Mouse (Mus musculus) gastrocnemius, postnatal 36 days (tissue): Measurements from ENCODE around the gene Rps8. TPM values are rescaled to one million over a fixed set of nuclear protein-coding genes. Genes with fewer than 3 reads are reported as not detected.

Experiments
- DNase-seq, 2 experiments: peaks; one replicate each; pipeline ENCODE4 v3.0.0; 2022
- intact Hi-C: fragments of 180-260 bp; cut with DNase I; formaldehyde crosslinking; loops from one replicate; pipeline ENCODE4 v1.15.1; 2025
- total RNA-seq, 2 experiments: library from RNA; stranded (reverse); gene quantifications; 2 replicates each; pipeline ENCODE4 v1.2.3; 2021

The Rps8 gene
- total RNA-seq, 2 experiments from 2014 or later = 497 to 579 TPM

DNA sequence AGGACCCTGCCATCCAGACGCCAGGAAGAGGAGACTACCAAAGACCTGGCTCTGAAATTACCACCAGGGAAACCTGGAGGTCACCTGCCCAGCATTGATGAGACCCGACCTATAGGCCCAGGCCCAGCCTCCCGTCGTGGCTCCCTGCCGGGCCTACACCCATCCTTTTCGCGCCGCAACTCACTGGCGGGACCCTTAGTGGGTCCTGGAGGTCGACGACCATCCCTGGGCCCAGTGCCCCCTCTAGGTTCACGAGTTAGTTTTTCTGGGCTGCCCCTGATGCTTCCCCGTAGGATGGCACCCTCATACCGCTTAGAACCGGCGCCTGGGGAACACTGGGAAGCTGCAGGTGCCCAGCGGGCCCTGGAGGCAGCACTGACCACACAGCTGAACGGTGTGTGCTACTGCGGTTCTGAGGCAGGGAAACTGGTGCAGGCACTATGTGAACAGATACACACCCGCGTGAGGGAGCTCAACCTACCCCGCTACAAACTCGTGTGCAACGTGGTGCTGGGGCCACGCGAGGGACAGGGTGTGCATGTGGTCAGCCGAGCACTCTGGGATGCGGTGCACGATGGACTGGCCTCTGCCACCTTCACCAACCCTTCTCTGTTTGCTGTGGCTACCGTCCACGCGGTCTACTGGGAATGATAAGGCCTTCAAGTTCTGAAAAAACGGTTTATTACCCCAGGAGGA is 27.9 kb downstream of the Rps8 start:
- intact Hi-C loops = no loop called here
- DNase-seq = no peak

DNA sequence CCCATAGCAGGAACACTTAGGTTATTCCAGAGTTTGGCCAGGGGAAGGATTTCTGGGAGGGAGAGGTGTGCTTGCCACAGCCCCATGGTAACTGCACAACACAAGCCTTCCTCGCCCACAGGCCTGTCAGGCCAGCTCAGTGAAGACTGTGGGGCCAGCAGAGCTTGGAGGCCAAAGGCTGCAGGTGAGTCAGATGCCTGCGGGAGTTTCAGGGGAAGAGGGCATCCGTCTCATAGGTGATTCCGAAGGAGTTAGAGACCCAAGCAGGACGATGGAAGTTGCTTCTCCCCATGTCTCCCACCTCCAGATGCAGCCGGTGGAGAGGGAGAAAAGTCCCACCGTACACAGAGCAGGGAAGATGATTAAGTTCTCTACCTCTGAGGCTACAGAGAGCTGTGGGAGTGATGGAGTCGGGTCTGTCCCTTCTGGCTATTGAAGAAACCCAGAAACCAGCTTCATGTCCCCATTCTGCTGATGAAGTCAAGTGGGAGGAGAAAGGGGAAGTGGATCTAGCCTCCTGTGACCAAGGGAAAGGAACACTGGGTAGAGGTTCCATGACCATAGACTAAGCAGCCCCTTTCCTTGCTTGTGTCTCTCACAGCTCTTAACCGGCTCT is 29.3 kb downstream of the Rps8 start, which contains the start of gene Tctex1d4:
Gene Tctex1d4, plus strand, starts transcription at position 120 of the 616 bp plus-strand sequence.
- no peak for DNase-seq
- intact Hi-C loops = no loop called here

DNA sequence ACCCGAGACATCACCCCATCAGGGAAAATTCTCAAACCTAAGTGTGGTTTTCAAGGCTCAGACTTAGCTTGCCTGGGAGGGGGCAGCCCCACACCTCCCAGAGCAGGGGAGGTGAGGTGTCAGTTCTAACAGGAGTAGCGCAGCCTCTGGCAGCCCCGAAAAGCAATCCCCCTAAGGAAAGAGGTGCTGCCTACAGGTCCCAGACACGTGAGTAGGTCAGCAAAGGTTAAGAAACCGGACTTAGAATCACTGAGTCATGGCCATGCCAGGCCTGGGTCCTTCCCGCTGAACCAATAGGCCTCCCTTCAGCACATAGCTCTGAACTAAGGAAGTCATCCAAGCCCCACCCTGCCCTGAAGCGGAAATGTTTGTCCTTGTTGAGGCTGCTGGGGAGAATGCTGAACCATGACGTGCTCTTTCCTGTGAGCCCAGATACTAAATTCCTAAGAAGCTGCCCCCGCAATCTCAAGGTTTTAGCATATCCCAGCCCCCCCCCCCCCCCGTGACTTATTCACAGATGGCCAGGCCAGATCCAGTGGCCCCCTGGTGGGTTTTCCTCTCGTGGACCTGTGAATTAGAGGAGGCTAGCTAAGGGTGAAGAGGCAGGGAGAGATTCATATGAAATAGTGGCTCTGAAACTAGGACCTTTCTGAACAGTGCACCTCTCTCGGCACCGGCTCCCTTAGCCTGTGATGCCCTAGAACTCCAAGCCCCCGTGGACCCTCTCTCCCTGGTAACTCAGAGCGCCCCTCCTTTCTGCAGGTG is 30.0 kb downstream of the Rps8 start:
- peak; percentile 68 to 80 for DNase-seq
- intact Hi-C loops = no loop called here

DNA sequence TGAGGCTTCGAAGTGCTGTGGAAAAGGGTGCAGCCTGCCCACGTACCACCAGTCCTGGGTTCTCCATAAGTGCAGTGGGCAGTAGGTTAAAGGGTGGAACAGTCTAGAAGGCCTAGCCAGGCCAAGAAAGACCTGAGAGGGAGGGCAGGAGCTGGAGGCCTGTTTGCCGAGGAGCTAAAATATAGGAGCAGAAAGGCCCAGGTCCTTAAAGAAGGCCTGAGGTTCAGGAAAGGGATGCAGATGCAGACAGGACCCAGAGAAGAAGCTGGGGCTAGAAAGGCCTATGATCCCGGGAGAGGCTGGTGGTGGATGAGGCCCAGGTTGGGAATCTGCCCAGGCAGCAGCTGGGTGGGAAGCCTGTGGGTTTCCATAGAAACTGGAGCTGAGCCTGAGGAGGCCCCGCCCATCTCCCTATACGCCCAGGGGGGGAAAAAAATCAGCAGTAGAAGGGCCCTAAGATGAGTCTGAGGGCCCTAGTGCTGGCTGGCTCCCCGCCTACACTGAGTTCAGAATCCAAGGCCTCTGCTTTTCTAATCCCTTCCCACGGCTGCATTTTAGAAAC is 30.6 kb downstream of the Rps8 start, which contains the start of gene Btbd19:
Gene Btbd19, minus strand, starts transcription at position 378 of the 562 bp plus-strand sequence.
- intact Hi-C loops = no loop called here
- peak; percentile 76 to 79 for DNase-seq

DNA sequence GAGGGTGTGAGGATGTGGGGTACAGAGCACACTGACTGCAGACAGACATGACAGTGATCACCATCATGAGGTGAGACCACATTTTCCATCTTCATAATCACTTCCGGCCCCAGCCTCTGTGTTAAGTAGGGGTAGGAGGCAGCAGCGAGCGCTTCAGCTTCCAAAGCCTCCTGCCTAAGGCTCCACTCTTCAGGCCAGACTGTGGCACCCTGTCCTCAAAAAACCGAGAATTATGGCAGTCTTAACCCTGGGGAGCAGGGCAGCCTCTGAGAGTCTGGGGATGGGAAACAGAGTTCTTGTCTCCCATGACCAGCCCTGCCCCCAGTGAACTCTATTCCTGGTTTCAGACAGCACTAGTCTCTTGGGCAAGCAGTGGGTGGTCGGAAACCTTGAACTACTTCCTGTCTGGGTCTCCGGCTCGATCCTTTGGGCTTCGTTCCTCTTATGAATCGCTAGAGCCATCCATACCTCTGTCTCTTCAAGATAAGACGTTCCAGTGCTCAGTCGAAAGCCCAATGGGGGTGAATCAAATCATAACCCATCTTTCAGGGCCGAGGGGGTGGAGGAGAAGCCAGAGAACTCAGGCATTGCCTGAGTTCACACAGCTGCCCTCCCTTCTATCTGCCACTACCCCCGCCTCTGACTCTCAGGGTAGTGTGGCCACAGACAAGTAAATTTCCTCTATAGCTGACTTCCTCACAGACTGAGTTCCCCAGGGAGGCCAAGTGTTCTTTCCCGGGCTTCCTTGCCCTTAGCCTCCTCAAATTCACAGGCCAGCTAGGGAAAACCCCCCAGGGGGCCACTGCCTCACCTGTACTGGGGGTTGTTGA is 31.3 kb downstream of the Rps8 start:
- intact Hi-C loops = loop anchor here (5.0 kb wide), 1 partner anchor 122 kb away; no protein-coding TSS in a partner anchor
- peak in 1 of 2 experiments; percentile 35 for DNase-seq

DNA sequence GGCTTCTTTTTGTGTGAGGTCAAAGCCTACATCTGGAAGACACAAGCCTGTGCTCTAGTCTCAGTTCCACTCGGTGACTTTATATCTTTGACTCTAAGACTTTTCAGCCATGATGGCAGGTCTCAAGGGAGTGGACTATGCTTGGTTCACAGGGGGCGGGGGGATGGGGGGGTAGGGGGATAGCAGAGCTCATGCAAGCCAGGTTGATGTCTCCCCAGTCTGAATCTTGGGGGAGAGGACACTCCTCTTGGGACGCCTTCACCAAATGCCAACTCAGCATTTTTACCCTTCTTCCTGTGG is 31.9 kb downstream of the Rps8 start:
- intact Hi-C loops = loop anchor here (5.0 kb wide), 1 partner anchor 122 kb away; no protein-coding TSS in a partner anchor
- DNase-seq = no peak

DNA sequence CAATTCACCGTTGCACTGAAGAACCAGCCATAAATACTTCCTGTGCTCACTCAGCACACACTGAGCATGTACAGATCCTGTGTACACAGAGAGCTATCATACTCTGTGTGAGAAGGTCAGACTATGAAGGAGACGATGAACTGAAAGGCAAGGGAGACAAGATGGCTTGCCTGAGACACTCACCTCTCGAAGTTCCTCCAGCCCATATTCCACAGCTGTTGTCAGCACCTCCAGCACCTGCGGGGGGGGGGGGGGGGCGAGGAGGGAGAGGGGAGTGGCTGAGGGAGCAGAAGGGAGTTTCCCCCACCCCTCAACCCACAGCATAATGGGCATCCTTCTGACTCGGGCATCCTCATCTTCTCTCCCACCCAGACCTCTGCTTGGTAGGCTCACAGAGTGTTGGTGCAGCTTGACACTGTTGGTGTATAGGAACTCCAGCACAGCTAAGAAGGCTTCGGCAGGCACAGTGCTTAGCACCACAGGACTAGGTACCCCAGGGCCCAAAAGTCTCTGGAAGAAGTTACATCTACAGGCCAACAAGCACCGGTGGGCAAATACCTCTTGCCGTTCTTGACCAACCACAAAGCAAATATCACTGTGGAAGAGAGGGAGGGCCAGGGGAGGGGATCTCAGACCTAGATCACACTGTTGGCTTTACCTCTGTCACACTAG is 32.4 kb downstream of the Rps8 start:
- intact Hi-C loops = loop anchor here (5.0 kb wide), 1 partner anchor 121 kb away; no protein-coding TSS in a partner anchor
- no peak for DNase-seq

DNA sequence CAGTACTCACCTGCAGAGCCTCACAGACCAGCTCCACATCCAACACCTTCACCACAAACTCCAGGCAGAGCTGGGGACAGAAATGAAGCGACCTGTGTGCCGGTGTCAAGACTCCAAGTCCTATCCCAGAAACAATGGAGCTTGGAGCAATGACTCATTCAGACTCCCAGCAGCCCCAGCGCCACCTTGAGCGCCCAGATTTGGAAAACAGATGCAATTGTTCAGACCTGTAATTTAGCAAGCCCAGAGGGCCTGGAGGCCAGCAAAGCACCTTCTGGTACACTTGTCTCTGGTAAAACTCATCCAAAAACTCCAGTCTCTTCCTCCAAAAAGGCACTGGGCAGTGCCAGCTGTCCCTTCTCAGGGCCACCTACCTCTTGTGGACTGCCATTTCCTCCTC is 33.8 kb downstream of the Rps8 start:
- intact Hi-C loops = loop anchor here (5.0 kb wide), 1 partner anchor 120 kb away; no protein-coding TSS in a partner anchor

DNA sequence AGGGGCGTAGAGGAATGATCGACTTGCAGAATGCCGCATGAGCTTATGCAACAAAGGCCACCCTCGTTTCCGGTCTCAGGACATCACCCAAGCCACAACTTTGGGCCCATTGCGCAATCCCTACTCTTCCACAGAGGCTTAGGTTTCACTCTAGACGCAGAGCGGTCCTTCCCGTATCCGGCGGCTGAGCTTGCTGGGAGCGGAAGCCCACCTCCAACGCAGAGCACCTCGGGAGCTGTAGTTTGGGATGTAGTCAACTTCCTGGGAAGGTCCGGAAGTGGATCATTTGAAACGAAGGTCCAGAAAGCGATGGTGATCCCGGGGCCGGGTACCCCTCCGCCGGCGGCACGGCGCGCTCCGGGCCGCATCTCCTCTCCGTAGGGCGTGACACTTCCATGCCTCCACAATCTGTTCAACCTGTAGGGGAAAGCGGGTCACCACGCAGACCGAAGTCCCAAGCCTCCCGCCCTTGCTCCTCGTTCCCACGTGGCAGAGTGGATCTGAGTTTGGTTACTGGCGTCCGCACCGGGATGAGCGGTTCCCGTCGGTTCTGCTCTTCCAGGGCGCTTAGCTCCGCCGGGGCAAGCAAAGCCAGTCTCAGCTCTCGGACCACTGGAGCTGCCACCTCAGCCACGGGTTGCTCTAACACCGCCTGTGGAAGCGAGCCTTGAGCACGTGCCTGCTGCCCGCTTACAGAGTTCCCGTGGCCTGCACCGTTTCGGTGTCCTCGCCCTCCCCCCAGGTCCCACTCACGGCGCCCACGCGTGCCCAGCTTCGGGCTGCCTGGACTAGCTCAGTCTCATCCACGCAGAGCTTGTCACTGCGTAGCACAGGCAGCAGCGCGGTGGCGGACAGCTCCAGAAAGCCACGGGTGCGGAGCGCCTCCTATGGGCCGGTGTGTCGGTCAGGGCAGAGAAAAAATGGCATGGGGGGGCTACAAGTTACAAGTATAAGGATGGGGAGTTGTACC is 35.3 kb downstream of the Rps8 start:
- intact Hi-C loops = loop anchor here (5.0 kb wide), 1 partner anchor 118 kb away; no protein-coding TSS in a partner anchor
- peak; percentile 86 to 95 for DNase-seq

More for the DNA sequence above, 33.8 kb downstream of the Rps8 start:
- DNase-seq = no peak

DNA sequence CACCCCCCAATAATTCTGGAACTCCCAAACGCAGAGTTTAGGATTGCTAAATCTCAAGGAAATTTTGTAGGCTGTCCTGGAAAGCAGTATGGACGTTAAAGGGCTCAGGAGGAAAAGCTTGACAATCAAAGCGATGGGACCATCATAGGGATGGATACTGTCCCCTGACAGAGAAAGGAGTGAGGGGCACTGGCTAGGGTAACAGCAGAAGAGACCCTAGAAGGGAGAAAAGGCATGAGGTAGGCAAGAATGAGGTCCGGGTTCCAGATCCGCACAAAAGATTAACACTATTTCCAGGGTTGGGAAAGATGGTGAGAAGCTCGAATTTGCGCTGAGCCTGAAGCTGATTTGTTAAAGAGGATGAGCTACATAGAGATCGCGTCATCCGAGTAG is 36.0 kb downstream of the Rps8 start:
- no peak for DNase-seq
- intact Hi-C loops = loop anchor here (5.0 kb wide), 1 partner anchor 118 kb away; no protein-coding TSS in a partner anchor

DNA sequence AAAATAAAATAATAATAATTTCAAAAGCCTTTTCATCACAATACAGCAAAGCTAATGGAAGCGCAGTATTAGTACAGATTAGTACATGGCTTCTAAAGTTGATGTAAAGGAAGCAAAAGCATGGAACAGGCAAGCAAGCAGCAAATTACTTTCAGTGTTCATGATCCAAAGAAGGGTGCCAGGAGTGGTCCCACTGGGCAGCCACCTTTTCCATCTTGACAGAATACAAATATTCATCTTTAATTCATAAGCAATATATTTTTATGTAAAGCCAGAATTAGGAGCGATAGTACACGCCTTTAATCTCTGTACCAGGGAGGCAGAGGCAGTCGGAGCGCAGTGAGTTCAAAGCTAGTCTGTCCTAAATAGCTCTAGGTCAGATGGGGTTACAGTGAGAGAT is 36.4 kb downstream of the Rps8 start:
- no peak for DNase-seq
- intact Hi-C loops = loop anchor here (5.0 kb wide), 1 partner anchor 117 kb away; no protein-coding TSS in a partner anchor

DNA sequence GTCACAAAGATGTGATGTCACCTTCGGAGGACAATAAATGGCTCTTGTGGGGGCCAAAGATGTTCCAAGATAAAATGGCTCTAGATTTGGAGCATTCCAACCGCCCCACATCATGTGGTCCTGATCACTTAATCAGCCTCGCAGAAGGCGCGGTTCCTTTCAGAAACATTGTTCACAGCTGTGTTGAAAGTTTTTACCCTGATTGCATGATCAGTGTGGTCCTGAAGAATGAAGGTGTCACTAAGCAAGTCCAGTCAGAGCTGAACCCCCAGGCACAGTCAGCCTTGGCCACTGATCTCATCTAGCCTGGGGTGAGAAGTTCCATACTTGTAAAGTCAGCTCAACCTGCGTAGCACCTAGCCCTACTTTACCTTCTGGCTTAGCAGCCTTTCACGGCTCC is 38.1 kb downstream of the Rps8 start:
- intact Hi-C loops = no loop called here
- DNase-seq = no peak

DNA sequence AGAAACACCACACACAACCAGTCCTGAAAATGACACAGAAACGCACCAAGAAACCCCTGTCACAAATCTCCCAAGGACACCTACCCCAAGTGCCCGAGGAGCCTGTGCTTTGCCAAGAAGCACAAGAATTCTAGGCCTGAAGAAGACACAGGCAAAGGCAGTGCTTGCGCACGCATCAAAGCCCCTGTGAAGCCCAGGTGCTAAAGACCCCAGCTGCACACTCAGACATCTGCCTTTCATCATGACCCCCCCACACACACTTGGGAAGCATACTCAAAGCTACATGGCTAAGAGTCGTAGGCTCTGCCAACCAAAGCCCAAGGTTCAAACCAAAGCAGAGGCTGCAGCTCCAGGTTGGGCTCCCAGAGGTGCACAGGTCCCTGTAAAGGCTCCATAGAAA is 40.5 kb downstream of the Rps8 start:
- no peak for DNase-seq
- intact Hi-C loops = no loop called here

DNA sequence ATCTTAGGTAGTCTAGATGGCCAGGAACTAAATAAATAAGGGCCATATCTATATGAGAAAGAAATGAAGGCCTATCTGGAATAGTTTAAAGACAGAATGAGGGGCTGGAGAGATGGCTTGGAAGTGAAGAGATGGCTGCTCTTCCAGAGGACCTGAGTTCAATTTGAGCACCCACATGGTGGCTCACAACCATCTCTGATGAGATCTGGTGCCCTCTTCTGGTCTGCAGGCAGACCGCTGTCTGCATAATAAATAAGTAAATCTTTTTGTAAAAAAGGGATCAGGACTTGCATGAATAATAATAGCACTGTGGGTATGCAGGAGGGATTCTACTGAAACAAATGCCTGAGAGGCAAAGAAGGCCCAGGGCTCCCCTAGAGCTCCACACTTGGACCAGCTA is 42.8 kb downstream of the Rps8 start:
- no peak for DNase-seq
- intact Hi-C loops = no loop called here

DNA sequence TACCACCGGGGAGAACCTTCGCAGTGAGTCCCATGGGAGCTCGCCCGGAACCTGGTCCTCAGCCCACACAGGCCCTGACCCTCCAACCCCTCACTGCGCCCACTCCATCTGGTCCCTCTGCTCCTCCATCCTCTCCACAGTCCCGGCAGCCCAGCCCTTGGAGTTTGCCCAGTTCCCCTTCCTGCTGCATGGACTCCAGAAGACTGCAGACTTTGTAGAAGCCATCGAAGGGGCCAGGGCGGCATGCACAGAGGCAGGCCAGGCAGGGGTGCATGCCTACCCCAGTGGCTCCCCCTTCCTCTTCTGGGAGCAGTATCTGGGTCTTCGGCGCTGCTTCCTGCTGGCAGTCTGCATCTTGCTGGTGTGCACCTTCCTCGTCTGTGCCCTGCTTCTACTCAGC is 45.1 kb downstream of the Rps8 start:
- intact Hi-C loops = no loop called here
- no peak for DNase-seq

DNA sequence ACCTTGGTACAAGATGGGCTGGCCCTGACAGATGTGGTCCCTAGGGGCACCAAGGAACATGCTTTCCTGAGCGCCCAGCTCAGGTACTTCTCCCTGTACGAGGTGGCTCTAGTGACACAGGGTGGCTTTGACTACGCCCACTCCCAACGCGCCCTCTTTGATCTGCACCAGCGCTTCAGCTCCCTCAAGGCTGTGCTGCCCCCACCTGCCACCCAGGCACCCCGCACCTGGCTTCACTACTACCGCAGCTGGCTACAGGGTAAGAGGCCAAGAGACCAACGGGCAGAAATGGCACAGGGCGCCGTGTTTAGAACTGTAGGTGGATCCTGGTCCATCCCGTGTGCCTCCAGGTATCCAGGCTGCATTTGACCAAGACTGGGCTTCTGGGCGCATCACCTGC is 45.8 kb downstream of the Rps8 start:
- DNase-seq = no peak
- intact Hi-C loops = no loop called here

DNA sequence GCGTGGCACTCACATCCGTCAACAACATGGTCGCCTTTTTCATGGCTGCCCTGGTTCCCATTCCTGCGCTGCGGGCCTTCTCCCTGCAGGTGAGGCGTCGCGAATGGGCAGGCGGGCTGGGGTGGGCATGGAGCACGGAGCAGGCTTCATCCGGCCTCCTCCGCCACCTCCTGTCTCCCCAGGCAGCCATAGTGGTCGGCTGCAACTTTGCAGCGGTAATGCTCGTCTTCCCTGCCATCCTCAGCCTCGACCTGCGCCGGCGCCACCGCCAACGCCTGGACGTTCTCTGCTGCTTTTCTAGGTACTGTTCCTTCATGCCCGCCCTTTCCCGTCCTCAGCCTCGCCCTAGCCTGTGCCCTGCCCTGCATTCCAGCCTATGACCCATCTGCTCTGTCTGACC is 46.7 kb downstream of the Rps8 start:
- no peak for DNase-seq
- intact Hi-C loops = no loop called here

DNA sequence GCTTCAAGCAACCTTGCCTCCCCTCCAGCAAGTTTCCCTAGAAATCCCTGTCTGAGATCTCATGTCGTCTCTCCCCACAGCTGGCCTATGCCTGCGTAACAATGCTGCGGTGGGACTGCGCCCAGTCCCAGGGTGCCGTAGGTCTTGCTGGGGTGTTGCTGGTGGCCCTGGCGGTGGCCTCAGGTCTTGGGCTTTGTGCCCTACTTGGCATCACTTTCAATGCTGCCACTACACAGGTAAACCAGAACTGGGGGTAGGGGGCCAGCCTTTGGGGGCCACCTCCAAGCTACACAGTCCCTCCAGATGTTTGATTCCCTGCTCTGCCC is 47.6 kb downstream of the Rps8 start:
- DNase-seq = no peak

More for the DNA sequence above, 47.6 kb downstream of the Rps8 start:
- intact Hi-C loops = no loop called here
